Mouse (Mus musculus): ENCODE results near the gene Nppa. TPM values are rescaled to one million over a fixed set of nuclear protein-coding genes. Genes with fewer than 3 reads are reported as not detected.

Nppa gene
- polyA plus RNA-seq, 1 experiment from 2014 or later: 1.4 TPM

- Histone ChIP-seq H3K36me3 (ENCODE audit: control insufficient read depth, insufficient read depth) (peaks cover 79% of the 10 kb centered on the region), H3K4me1 (replicated peaks; ENCODE audit: control insufficient read depth, insufficient read depth, low read length) (no peaks in the 10 kb centered on the region), H3K9me3 (ENCODE audit: control insufficient read depth) (no peaks in the 10 kb centered on the region), H3K27ac (ENCODE audit: low read depth, low read length) (no peak overlapping the region), H3K9ac (ENCODE audit: low read depth, low read length) (no peak overlapping the region), H3K4me2 (replicated peaks; ENCODE audit: low read depth) (no peak overlapping the region), H3K4me3 (ENCODE audit: low read depth, low read length) (no peak overlapping the region), H3K27me3 (replicated peaks; ENCODE audit: control insufficient read depth, insufficient read depth, low read length) (no peaks in the 10 kb centered on the region)
- 79% methylated on average over 4 of the region's 4 CpGs for WGBS
- ATAC-seq: no peak
- peak; percentile 79 for TF ChIP-seq CTCF (IDR thresholded peaks at IDR 0.05; ENCODE audit: low read depth)
Observed at GRCm38 (mm10) chr4:148008412-148008811, 7.9 kb downstream of the Nppa start.

DNA sequence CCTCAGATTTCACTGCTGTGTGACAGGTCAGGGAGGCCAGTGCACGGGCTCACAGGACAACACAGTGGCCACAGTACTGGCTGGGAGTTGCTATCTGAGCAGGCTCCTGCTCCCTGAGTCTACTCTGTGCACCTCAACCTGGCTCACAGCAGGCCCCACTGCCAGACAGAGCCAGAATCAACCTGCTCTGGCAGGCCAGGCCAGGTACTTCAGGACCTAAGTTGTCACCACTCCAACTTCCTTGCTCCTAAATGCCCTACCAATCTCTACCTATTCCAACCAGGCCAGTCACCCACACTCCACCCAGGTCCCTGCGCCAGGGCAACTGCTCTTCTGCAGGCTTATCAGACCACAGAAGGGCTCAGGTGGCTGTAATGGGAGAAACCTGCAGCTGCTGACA is 9.1 kb downstream of the Nppa start:
- Histone ChIP-seq H3K4me1 (replicated peaks; ENCODE audit: control insufficient read depth, insufficient read depth, low read length) (no peaks in the 10 kb centered on the region), H3K4me2 (replicated peaks; ENCODE audit: low read depth) (no peak overlapping the region), H3K36me3 (ENCODE audit: control insufficient read depth, insufficient read depth) (peaks cover 91% of the 10 kb centered on the region), H3K27me3 (replicated peaks; ENCODE audit: control insufficient read depth, insufficient read depth, low read length) (no peaks in the 10 kb centered on the region), H3K9me3 (ENCODE audit: control insufficient read depth) (no peaks in the 10 kb centered on the region), H3K4me3 (ENCODE audit: low read depth, low read length) (no peak overlapping the region), H3K9ac (ENCODE audit: low read depth, low read length) (no peak overlapping the region), H3K27ac (ENCODE audit: low read depth, low read length) (no peak overlapping the region)
- ATAC-seq: no peak
- no peak for TF ChIP-seq CTCF (IDR thresholded peaks at IDR 0.05; ENCODE audit: low read depth)
- 92% methylated on average over 2 of the region's 2 CpGs for WGBS

- Histone ChIP-seq H3K4me3 (ENCODE audit: low read depth, low read length) (no peak overlapping the region), H3K27me3 (replicated peaks; ENCODE audit: control insufficient read depth, insufficient read depth, low read length) (no peaks in the 10 kb centered on the region), H3K9me3 (ENCODE audit: control insufficient read depth) (no peaks in the 10 kb centered on the region), H3K4me1 (replicated peaks; ENCODE audit: control insufficient read depth, insufficient read depth, low read length) (no peaks in the 10 kb centered on the region), H3K27ac (ENCODE audit: low read depth, low read length) (no peak overlapping the region), H3K4me2 (replicated peaks; ENCODE audit: low read depth) (no peak overlapping the region), H3K36me3 (ENCODE audit: control insufficient read depth, insufficient read depth) (peaks cover 89% of the 10 kb centered on the region), H3K9ac (ENCODE audit: low read depth, low read length) (no peak overlapping the region)
- ATAC-seq: no peak
- TF ChIP-seq CTCF (IDR thresholded peaks at IDR 0.05; ENCODE audit: low read depth): no peak
- 76% methylated on average over 3 of the region's 3 CpGs for WGBS
Observed at GRCm38 (mm10) chr4:148011332-148011731, 10.8 kb downstream of the Nppa start.

DNA sequence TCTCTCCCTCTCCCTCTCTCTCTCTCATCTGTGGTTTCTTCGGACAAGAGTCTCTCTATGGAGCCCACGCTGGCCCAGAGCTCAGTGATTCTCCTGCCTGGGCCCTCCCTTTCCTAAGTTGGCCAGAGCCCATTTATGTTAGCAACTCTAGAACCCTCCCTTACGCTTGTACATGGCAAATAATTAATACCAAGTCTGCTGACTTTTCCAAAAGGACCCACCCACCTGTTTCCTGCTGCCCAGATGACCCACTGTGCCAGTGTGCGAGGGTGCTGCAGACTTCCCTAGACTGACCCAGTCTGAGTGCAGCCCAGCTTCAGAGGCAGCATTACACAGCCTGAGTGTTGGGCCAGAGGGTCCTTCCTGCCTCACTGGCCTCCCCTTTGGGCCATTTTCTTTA is 11.7 kb downstream of the Nppa start:
- H3K27ac ChIP-seq (ENCODE audit: low read depth, low read length): no peak overlapping the region
- no peaks in the 10 kb centered on the region for H3K9me3 ChIP-seq (ENCODE audit: control insufficient read depth)
- no peak for ATAC-seq
- H3K4me2 ChIP-seq (replicated peaks; ENCODE audit: low read depth): no peak overlapping the region
- TF ChIP-seq CTCF (IDR thresholded peaks at IDR 0.05; ENCODE audit: low read depth): no peak
- WGBS: 90% methylated on average over 4 of the region's 4 CpGs
- H3K4me3 ChIP-seq (ENCODE audit: low read depth, low read length): no peak overlapping the region
- no peaks in the 10 kb centered on the region for H3K4me1 ChIP-seq (replicated peaks; ENCODE audit: control insufficient read depth, insufficient read depth, low read length)
- no peaks in the 10 kb centered on the region for H3K27me3 ChIP-seq (replicated peaks; ENCODE audit: control insufficient read depth, insufficient read depth, low read length)
- peaks cover 81% of the 10 kb centered on the region for H3K36me3 ChIP-seq (ENCODE audit: control insufficient read depth, insufficient read depth)
- H3K9ac ChIP-seq (ENCODE audit: low read depth, low read length): no peak overlapping the region

DNA sequence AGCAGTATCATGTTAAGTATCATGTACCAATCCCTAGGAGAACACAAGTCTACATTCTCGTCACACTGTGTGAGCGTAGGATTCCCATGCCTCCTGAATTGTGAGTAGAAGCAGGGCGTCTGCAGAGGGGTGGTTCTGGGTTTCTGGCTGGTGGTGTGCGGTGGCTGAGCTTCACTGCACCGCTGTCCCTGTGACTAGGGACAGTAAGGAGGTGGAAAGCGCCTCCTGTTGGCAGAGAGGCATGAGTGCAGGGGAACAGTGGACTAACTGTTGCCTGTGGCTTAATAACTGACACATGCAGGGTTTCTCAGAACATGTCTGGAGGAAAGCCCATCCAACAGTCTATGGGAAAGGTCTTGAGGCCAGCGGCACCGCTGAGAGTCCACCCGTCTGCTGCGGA is 14.9 kb downstream of the Nppa start:
- TF ChIP-seq CTCF (IDR thresholded peaks at IDR 0.05; ENCODE audit: low read depth): peak; percentile 60
- ATAC-seq: no peak

GRCm38 (mm10) chr4:148016981-148017380 is 16.5 kb downstream of the Nppa start:
- peaks cover 68% of the 10 kb centered on the region for H3K36me3 ChIP-seq (ENCODE audit: control insufficient read depth, insufficient read depth)

More for the DNA sequence above, 14.9 kb downstream of the Nppa start:
- Histone ChIP-seq H3K4me1 (replicated peaks; ENCODE audit: control insufficient read depth, insufficient read depth, low read length) (no peaks in the 10 kb centered on the region), H3K4me3 (ENCODE audit: low read depth, low read length) (no peak overlapping the region), H3K9ac (ENCODE audit: low read depth, low read length) (no peak overlapping the region), H3K36me3 (ENCODE audit: control insufficient read depth, insufficient read depth) (peaks cover 76% of the 10 kb centered on the region), H3K4me2 (replicated peaks; ENCODE audit: low read depth) (no peak overlapping the region), H3K9me3 (ENCODE audit: control insufficient read depth) (no peaks in the 10 kb centered on the region), H3K27ac (ENCODE audit: low read depth, low read length) (no peak overlapping the region), H3K27me3 (replicated peaks; ENCODE audit: control insufficient read depth, insufficient read depth, low read length) (no peaks in the 10 kb centered on the region)
- WGBS: 84% methylated on average over 10 of the region's 10 CpGs

DNA sequence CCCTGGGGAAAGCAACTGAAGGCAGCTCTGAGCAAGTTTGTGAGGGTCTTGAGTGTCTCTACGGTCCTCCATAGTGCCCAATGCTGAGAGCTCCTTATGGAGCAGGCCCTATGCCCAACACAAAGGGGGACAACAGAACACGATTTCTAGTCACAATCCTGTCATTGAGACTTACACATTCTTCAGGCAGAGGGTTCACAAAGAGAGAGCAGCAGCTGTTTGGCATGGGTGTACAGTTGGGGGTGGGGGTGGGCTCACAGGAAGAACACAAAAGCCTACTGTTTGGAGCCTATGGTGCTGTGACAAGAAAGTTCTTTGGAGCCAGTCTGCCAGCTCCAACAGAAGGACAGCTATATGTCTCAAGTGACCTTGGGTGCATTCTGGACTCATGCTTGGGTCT is 17.9 kb downstream of the Nppa start:
- H3K27ac ChIP-seq (ENCODE audit: low read depth, low read length): no peak overlapping the region
- H3K9ac ChIP-seq (ENCODE audit: low read depth, low read length): no peak overlapping the region
- peaks cover 62% of the 10 kb centered on the region for H3K36me3 ChIP-seq (ENCODE audit: control insufficient read depth, insufficient read depth)
- WGBS: 80% methylated on average over 2 of the region's 2 CpGs
- no peaks in the 10 kb centered on the region for H3K27me3 ChIP-seq (replicated peaks; ENCODE audit: control insufficient read depth, insufficient read depth, low read length)
- no peak for TF ChIP-seq CTCF (IDR thresholded peaks at IDR 0.05; ENCODE audit: low read depth)
- no peaks in the 10 kb centered on the region for H3K9me3 ChIP-seq (ENCODE audit: control insufficient read depth)
- no peak overlapping the region for H3K4me3 ChIP-seq (ENCODE audit: low read depth, low read length)
- no peak for ATAC-seq
- no peak overlapping the region for H3K4me2 ChIP-seq (replicated peaks; ENCODE audit: low read depth)
- no peaks in the 10 kb centered on the region for H3K4me1 ChIP-seq (replicated peaks; ENCODE audit: control insufficient read depth, insufficient read depth, low read length)

More at GRCm38 (mm10) chr4:148016981-148017380, 16.5 kb downstream of the Nppa start:
- H3K4me2 ChIP-seq (replicated peaks; ENCODE audit: low read depth): no peak overlapping the region
- peak; percentile 79 for ATAC-seq
- 72% methylated on average over 3 of the region's 3 CpGs for WGBS
- no peak overlapping the region for H3K9ac ChIP-seq (ENCODE audit: low read depth, low read length)
- TF ChIP-seq CTCF (IDR thresholded peaks at IDR 0.05; ENCODE audit: low read depth): no peak
- no peaks in the 10 kb centered on the region for H3K9me3 ChIP-seq (ENCODE audit: control insufficient read depth)
- H3K27me3 ChIP-seq (replicated peaks; ENCODE audit: control insufficient read depth, insufficient read depth, low read length): no peaks in the 10 kb centered on the region
- 0 out of 2 replicates have a peak overlapping the region, but pooled peaks have one; percentile 23 for H3K27ac ChIP-seq (ENCODE audit: low read depth, low read length)
- no peaks in the 10 kb centered on the region for H3K4me1 ChIP-seq (replicated peaks; ENCODE audit: control insufficient read depth, insufficient read depth, low read length)
- H3K4me3 ChIP-seq (ENCODE audit: low read depth, low read length): no peak overlapping the region

Measured in intestine, postnatal 0 days (tissue).